Mouse (Mus musculus) heart, postnatal 0 days (tissue): Measurements from ENCODE around the gene Nek5. TPM values are rescaled to one million over a fixed set of nuclear protein-coding genes. Genes with fewer than 3 reads are reported as not detected.
A peak's percentile ranks its signal among the peaks of the same experiment; 100 is the strongest.
"Not testable (repeated sequence)": the region's sequence is repeated elsewhere in the genome, so short reads cannot be mapped to it uniquely, and the experiment has no call there.

Experiments
- ATAC-seq: fragments of 200-750 bp; cut with Nextera tagmentation; 2 replicates; pipeline ENCODE4 v1.8.0; 2017; ENCODE audit warnings: low read depth, moderate number of reproducible peaks, moderate library complexity; ENCODE audit not compliant: insufficient read depth
- DNase-seq: peaks from one replicate; pipeline ENCODE4 v3.0.0-alpha.2; 2016; ENCODE audit warnings: low spot score
- H3K27ac ChIP-seq: fragments of 300-500 bp; sonication (generic); 2 replicates; pipeline ENCODE4 v1.5.1; 2014; ENCODE audit warnings: low read depth, mild to moderate bottlenecking
- H3K27me3 ChIP-seq: fragments of 300-500 bp; sonication (generic); 2 replicates; pipeline ENCODE4 v1.6.1; 2014; ENCODE audit warnings: low read length, mixed read lengths; ENCODE audit not compliant: control insufficient read depth, insufficient read depth
- H3K36me3 ChIP-seq: fragments of 300-500 bp; sonication (generic); replicated peaks from 2 replicates; pipeline ENCODE4 v1.6.1; 2014; ENCODE audit warnings: low read length, mixed read lengths; ENCODE audit not compliant: control insufficient read depth, insufficient read depth
- H3K4me1 ChIP-seq: fragments of 300-500 bp; sonication (generic); 2 replicates; pipeline ENCODE4 v1.6.1; 2014; ENCODE audit warnings: antibody characterized with exemption; ENCODE audit not compliant: control insufficient read depth, insufficient read depth
- H3K4me2 ChIP-seq: fragments of 300-500 bp; sonication (generic); 2 replicates; pipeline ENCODE4 v1.6.1; 2014; ENCODE audit warnings: low read depth, mild to moderate bottlenecking, low read length, moderate library complexity
- H3K4me3 ChIP-seq: fragments of 300-500 bp; sonication (generic); 2 replicates; pipeline ENCODE4 v1.5.1; 2014; ENCODE audit warnings: low read depth, low read length
- H3K9ac ChIP-seq: fragments of 300-500 bp; sonication (generic); replicated peaks from 2 replicates; pipeline ENCODE4 v1.6.1; 2014; ENCODE audit warnings: low read depth, low read length, mixed read lengths
- H3K9me3 ChIP-seq: fragments of 300-500 bp; sonication (generic); replicated peaks from 2 replicates; pipeline ENCODE4 v1.6.1; 2016; ENCODE audit warnings: low read length; ENCODE audit not compliant: control insufficient read depth
- CTCF ChIP-seq: IDR thresholded peaks from 2 replicates; pipeline ENCODE4 v1.5.1; 2016; ENCODE audit warnings: antibody characterized with exemption, control low read depth, low read depth
- EP300 ChIP-seq: IDR thresholded peaks from 2 replicates; pipeline ENCODE4 v1.6.1; 2016; ENCODE audit warnings: antibody characterized with exemption, low read depth
- WGBS: fragments of 180-500 bp; shearing (Covaris S2); extraction: QIAGEN DNeasy Blood & Tissue Kit; methylation state at CpG from one replicate; pipeline ENCODE4 v1.1.7; 2014; 5-methylcytosine and 5-hydroxymethylcytosine counted together
- polyA plus RNA-seq: library from polyadenylated mRNA; unstranded; fragments of >200 nt; fragmentation: Nextera tagmentation; extraction: Ambion mirVana; gene quantifications from 2 replicates; pipeline ENCODE4 v1.2.1, GENCODE M21; 2015
- total RNA-seq: library from RNA; depleted of rRNA; stranded (reverse); fragments of >200 nt; gene quantifications from 2 replicates; pipeline ENCODE4 v1.2.3, GENCODE M21; 2014; ENCODE audit warnings: low replicate concordance

The Nek5 gene
- total and polyA plus RNA-seq, 2 experiments from 2014 or later, result 0.18 TPM; not detected in 1

GRCm38 (mm10) chr8:22143764-22144491, 19.1 kb upstream of the Nek5 start:
- H3K27ac ChIP-seq, result peak overlapping the region; percentile 55
- WGBS, result 35% methylated on average over 1 of the region's 1 CpGs
- no peak overlapping the region for H3K4me2 ChIP-seq
- no peak overlapping the region for H3K4me3 ChIP-seq
- H3K4me1 ChIP-seq, result no peaks in the 10 kb centered on the region; the same call in 1 of the 2 replicates
- ATAC-seq (peak; percentile 67), DNase-seq (peak; percentile 12)
- H3K9me3 ChIP-seq, result no peaks in the 10 kb centered on the region
- no peak for TF ChIP-seq EP300
- TF ChIP-seq CTCF, result no peak
- no peaks in the 10 kb centered on the region for H3K27me3 ChIP-seq
- no peak overlapping the region for H3K9ac ChIP-seq
- peaks cover 24% of the 10 kb centered on the region for H3K36me3 ChIP-seq

GRCm38 (mm10) chr8:22142592-22142991, 17.7 kb upstream of the Nek5 start:
- TF ChIP-seq EP300 (no peak), CTCF (no peak)
- Histone ChIP-seq H3K4me1 (no peaks in the 10 kb centered on the region; the same call in 1 of the 2 replicates), H3K27me3 (no peaks in the 10 kb centered on the region), H3K4me2 (no peak overlapping the region), H3K4me3 (no peak overlapping the region), H3K9ac (no peak overlapping the region), H3K36me3 (peaks cover 16% of the 10 kb centered on the region), H3K27ac (no peak overlapping the region), H3K9me3 (no peaks in the 10 kb centered on the region)
- DNase-seq (no peak), ATAC-seq (no peak)
- WGBS, result 89% methylated on average over 4 of the region's 4 CpGs

GRCm38 (mm10) chr8:22141836-22142385, 17.1 kb upstream of the Nek5 start:
- no peak for ATAC-seq
- WGBS, result 71% methylated on average over 4 of the region's 4 CpGs
- Histone ChIP-seq H3K27me3 (no peaks in the 10 kb centered on the region), H3K4me3 (no peak overlapping the region), H3K9me3 (no peaks in the 10 kb centered on the region), H3K9ac (no peak overlapping the region), H3K36me3 (peaks cover 16% of the 10 kb centered on the region), H3K4me2 (no peak overlapping the region), H3K27ac (no peak overlapping the region), H3K4me1 (no peaks in the 10 kb centered on the region; the same call in 1 of the 2 replicates)
- no peak for DNase-seq
- TF ChIP-seq EP300 (no peak), CTCF (no peak)

- H3K4me3 ChIP-seq, H3K9me3 ChIP-seq, H3K4me2 ChIP-seq, H3K9ac ChIP-seq, H3K36me3 ChIP-seq, H3K27me3 ChIP-seq, H3K4me1 ChIP-seq: not testable (repeated sequence)
- 51% methylated on average over 9 of the region's 9 CpGs for WGBS
- TF ChIP-seq EP300, result peak; percentile 89
- peak overlapping the region; percentile 74 for H3K27ac ChIP-seq
- DNase-seq, result peak; percentile 61
- peak; percentile 96 for ATAC-seq
These were observed 11.6 kb upstream of the Nek5 start for GRCm38 (mm10) chr8:22136462-22136861.

GRCm38 (mm10) chr8:22134750-22135135, 9.9 kb upstream of the Nek5 start:
- Histone ChIP-seq H3K27me3 (no peaks in the 10 kb centered on the region), H3K4me1 (no peaks in the 10 kb centered on the region), H3K9ac (no peak overlapping the region), H3K4me3 (no peak overlapping the region), H3K36me3 (peaks cover 19% of the 10 kb centered on the region), H3K4me2 (no peak overlapping the region), H3K27ac (no peak overlapping the region), H3K9me3 (no peaks in the 10 kb centered on the region)
- ATAC-seq (no peak), DNase-seq (no peak)
- no peak for TF ChIP-seq CTCF
- TF ChIP-seq EP300, result no peak
- 66% methylated on average over 5 of the region's 5 CpGs for WGBS
